Mouse (Mus musculus): ENCODE results near the gene Hint3.
A peak's percentile ranks its signal among the peaks of the same experiment; 100 is the strongest.
"Not testable (repeated sequence)": the region's sequence is repeated elsewhere in the genome, so short reads cannot be mapped to it uniquely, and the experiment has no call there.

Hint3 gene

GRCm38 (mm10) chr10:30629513-30629912, at the start of gene Hint3:
TSS of gene Hint3 (minus strand) at chr10:30629632.
- no peak for DNase-seq (ENCODE audit: low spot score)

DNA sequence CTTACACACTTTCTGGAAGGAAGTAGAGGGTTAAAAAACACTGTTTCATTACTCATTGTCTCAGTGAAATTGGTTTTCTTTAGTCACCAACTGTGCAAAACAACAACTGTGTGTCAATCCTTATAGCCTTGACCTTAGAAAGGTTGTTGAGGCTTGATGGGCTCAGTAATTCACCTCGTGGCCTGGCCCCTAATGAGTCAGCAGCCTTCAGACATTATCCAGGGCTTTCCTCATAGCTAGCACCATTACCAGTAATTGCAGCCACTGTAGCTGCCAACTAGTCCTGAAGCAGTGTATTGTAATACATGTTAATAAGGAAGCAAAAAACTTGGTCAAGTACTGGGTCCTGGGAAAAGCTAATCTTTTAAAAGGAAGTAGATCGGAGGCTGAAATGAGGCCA, 48.6 kb upstream of the Hint3 start:
- no peak for DNase-seq (ENCODE audit: low spot score)

DNA sequence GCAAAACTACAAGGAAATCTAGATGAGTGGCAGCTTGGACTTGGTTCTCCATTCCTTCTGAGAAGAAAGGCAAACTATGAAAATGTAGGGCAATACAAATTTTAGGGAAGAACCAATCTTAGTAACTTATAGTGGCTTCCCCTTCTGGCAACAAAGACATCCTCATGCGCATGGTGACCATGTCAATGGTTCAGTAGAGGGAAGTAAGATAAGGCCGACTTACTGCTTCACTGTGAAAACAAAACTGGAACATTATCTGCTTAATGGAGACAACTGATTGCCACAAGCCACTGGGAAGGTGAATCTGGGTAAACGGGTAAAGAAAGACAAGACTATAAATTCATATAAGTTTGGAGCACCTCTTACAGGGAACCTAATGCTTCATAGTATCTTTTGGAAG, 45.4 kb upstream of the Hint3 start:
- no peak for DNase-seq (ENCODE audit: low spot score)

GRCm38 (mm10) chr10:30666580-30666979, 37.1 kb upstream of the Hint3 start:
- no peak for DNase-seq (ENCODE audit: low spot score)

DNA sequence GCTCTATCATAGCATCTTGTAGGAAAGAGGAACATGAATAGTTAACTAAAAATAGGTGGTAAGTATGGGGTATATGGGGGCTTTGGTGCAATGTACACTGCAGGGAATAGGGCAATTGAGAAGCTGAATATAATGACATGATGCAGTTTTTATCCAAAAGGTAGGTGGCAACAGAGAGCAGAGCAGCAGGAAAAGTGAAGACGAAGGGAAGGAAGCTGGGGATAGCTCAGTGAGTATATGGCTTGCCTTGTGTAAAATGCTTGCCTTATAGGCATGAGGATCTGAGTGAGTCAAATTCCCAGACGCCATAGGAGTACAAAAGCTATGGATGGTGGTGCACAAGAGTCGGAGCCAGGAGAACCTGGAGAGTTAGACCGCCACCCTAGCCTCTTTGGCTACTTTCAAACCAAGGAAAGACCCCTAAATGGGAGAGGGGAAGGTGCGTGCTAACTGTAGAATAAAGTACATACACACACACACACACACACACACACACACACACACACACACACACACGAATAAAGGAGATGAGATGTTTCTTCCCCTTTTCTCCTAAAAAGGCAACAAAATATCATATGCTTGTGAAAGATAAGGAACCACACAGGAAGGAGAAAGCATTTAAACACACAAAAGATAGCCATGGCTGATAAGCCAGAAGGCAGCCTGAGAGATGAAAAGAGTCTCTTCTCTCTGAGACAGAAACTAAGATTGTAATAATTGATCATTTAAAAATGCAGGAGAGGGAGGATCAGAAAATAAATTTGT, 31.3 kb upstream of the Hint3 start:
- DNase-seq (ENCODE audit: low spot score): no peak

GRCm38 (mm10) chr10:30655655-30656054, 26.2 kb upstream of the Hint3 start:
- DNase-seq (ENCODE audit: low spot score): no peak

- no peak for DNase-seq (ENCODE audit: low spot score)
Observed at GRCm38 (mm10) chr10:30647681-30648080, 18.2 kb upstream of the Hint3 start.

GRCm38 (mm10) chr10:30638216-30638615, 8.8 kb upstream of the Hint3 start:
- no peak for DNase-seq (ENCODE audit: low spot score)

GRCm38 (mm10) chr10:30636474-30637154, 7.2 kb upstream of the Hint3 start:
- not testable (repeated sequence) for DNase-seq (ENCODE audit: low spot score)

DNA sequence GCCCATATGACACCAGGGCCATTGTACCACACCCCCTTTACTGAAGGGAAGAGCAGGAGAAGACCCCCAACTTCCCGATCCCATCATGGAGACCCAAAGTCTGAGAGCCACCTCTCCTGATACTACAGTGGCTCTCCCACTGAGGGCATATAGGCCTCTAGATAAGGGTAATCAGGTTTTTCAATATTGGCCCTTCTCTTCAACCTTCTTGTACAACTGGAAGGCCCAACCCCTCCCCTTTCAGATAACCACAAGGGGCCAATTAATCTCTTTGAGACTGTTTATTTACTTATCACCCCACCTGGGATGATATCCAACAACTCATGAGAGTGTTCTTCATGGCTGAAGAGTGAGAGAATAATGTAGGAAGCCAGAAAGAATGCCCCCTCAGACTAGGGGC, 3.3 kb upstream of the Hint3 start:
- DNase-seq (ENCODE audit: low spot score): no peak

- no peak for DNase-seq (ENCODE audit: low spot score)
Observed at GRCm38 (mm10) chr10:30629977-30630376, 545 bp upstream of the Hint3 start.

GRCm38 (mm10) chr10:30628444-30628843, 988 bp downstream of the Hint3 start:
- DNase-seq (ENCODE audit: low spot score): not testable (repeated sequence)

DNA sequence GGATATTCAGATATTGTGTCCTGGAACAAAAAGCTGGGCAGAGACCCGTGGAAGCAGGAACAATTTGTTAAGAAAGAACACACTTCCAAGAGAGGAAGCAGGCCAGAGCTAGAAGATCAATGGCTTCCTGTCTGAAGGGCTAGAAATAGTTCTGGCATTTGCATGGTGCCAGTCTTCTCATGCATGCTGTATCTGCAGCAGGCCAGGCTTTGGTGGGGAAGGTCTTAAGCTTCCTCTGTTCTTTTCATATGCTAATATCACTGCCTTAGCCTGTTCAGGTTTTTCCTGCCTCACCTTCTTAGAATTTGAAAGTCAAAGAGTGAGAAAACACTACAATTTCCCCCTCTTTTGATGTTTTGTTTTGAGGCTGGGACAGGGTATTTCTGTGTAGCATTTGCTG, 1.9 kb downstream of the Hint3 start:
- DNase-seq (ENCODE audit: low spot score): no peak

DNA sequence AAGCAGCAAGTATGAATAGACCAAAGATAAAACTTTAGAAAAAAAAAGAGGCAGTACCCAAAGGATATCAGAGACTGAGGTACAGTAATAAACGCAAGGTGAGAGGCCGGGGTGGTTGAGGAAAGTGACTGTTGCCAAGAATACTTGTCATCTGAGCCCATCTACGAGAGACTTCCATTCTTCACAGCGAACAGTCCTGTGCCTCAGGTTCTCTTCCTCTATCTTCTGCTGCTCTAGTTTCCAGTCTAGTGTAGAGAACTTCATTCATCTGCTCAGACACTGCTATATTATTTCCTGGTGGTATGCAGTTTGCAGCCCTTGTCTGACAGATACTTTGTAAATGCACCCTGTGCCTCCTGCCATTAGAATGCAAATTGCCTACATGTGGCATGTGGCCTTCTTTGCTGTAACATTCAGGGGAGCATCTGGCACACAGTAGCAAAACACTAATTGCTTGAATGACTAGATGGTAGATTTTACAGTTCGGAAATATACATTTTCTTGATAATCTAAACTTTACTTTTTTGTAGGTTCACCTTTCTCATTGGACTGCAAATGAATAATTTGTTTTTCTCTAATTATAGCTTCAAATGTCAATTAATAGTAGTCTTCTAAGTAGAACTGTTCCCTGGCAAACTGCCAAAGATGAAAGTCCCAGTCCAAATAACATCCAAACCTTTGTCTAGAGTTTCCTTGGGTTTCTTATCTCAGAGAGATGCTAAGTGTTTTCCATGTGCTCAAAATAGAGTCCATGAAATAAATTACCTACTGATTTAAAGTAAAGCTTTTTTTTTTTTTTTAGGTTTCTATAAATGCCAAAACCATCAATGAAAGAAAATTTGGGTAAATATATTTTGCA, 5.0 kb downstream of the Hint3 start:
- no peak for DNase-seq (ENCODE audit: low spot score)

DNA sequence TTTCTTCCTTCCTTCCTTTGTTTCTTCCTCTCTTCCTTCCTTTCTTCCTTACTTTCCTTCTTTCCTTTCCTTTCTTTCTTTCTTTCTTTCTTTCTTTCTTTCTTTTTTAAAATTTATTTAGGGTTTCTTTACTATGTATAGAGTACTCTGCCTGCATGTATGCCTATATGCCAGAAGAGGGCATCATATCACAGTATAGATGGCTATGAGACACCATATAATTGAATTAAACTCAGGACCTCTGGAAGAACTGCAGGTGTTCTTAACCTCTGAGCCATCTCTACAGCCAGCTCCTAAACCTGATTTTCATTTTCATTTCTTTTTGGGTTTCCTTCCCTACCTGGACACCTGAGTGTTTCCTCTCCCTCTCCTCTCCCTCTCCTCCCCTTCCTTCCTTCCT, 6.5 kb downstream of the Hint3 start:
- DNase-seq (ENCODE audit: low spot score): no peak

GRCm38 (mm10) chr10:30618918-30619210, 10.6 kb downstream of the Hint3 start:
- DNase-seq (ENCODE audit: low spot score): no peak

GRCm38 (mm10) chr10:30618091-30618917, 11.1 kb downstream of the Hint3 start:
- DNase-seq (ENCODE audit: low spot score): peak; percentile 98

GRCm38 (mm10) chr10:30613039-30613438, 16.4 kb downstream of the Hint3 start:
- no peak for DNase-seq (ENCODE audit: low spot score)

GRCm38 (mm10) chr10:30609614-30610013, 19.8 kb downstream of the Hint3 start:
- DNase-seq (ENCODE audit: low spot score): no peak

GRCm38 (mm10) chr10:30608109-30608508, 21.3 kb downstream of the Hint3 start:
- DNase-seq (ENCODE audit: low spot score): no peak

DNA sequence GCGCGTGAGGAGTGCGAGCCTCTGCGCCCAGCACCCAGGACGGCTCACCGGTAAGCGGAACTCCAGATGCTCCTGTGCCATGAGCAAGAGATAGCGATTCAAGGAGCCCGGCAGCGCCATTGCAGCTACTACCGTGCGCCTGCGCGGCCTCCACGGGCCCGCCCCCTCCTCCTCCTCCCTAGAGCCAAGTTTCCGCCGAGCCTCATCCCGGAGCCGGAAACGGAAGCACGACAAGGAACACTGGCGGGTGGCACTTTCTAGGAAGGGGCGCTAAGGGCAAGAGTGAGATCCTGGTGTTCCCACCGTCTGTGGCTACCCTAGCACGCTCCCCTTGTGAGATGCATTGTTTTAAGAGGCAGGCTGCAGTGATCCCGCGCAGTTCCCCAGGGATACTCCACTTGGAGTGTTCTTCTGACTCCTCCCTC, 28.9 kb downstream of the Hint3 start, which contains the start of gene Trmt11:
Trmt11 (minus strand) TSS at position 208 of the 425 bp plus-strand sequence.
- peak; percentile 88 for DNase-seq (ENCODE audit: low spot score)

GRCm38 (mm10) chr10:30600094-30600534, 29.3 kb downstream of the Hint3 start:
- DNase-seq (ENCODE audit: low spot score): peak; percentile 60

All from testis, postnatal 14 days (tissue).